Mouse (Mus musculus) midbrain, embryonic 14.5 days (tissue): ENCODE data around the gene Kcnc2. TPM values are rescaled to one million over a fixed set of nuclear protein-coding genes. Genes with fewer than 3 reads are reported as not detected.

Experiments
- ATAC-seq: fragments of 200-750 bp; cut with Nextera tagmentation; 2 replicates; pipeline ENCODE4 v1.8.0; 2017; ENCODE audit warnings: moderate number of reproducible peaks, moderate library complexity; ENCODE audit not compliant: low FRiP score, low TSS enrichment
- DNase-seq: peaks from one replicate; pipeline ENCODE4 v3.0.0-alpha.2; 2015
- H3K27ac ChIP-seq: fragments of 300-500 bp; sonication (generic); replicated peaks from 2 replicates; pipeline ENCODE4 v1.5.1; 2014; ENCODE audit warnings: mild to moderate bottlenecking, low read depth, low read length, moderate library complexity
- H3K27me3 ChIP-seq: fragments of 300-500 bp; sonication (generic); 2 replicates; pipeline ENCODE4 v1.6.1; 2014; ENCODE audit warnings: low read length, control low read depth, mixed read lengths; ENCODE audit not compliant: control insufficient read depth, insufficient read depth
- H3K36me3 ChIP-seq: fragments of 300-500 bp; sonication (generic); 2 replicates; pipeline ENCODE4 v1.6.1; 2014; ENCODE audit warnings: low read length, control low read depth; ENCODE audit not compliant: control insufficient read depth, insufficient read depth
- H3K4me1 ChIP-seq: fragments of 300-500 bp; sonication (generic); 2 replicates; pipeline ENCODE4 v1.6.1; 2014; ENCODE audit warnings: mild to moderate bottlenecking, antibody characterized with exemption, low read length, control low read depth; ENCODE audit not compliant: control insufficient read depth, insufficient read depth
- H3K4me2 ChIP-seq: fragments of 300-500 bp; sonication (generic); 2 replicates; pipeline ENCODE4 v1.6.1; 2014; ENCODE audit warnings: mild to moderate bottlenecking, low read length, moderate library complexity
- H3K4me3 ChIP-seq: fragments of 300-500 bp; sonication (generic); replicated peaks from 2 replicates; pipeline ENCODE4 v1.5.1; 2014; ENCODE audit warnings: low read depth, low read length
- H3K9ac ChIP-seq: fragments of 300-500 bp; sonication (generic); replicated peaks from 2 replicates; pipeline ENCODE4 v1.6.1; 2014; ENCODE audit warnings: mild to moderate bottlenecking, low read length, moderate library complexity
- H3K9me3 ChIP-seq: fragments of 300-500 bp; sonication (generic); 2 replicates; pipeline ENCODE4 v1.6.1; 2016; ENCODE audit warnings: low read length, control low read depth, mixed read lengths; ENCODE audit not compliant: control insufficient read depth
- WGBS: fragments of 180-500 bp; shearing (Covaris S2); extraction: QIAGEN DNeasy Blood & Tissue Kit; methylation state at CpG from one replicate; pipeline ENCODE4 v1.1.7; 2014; 5-methylcytosine and 5-hydroxymethylcytosine counted together
- polyA plus RNA-seq: library from polyadenylated mRNA; unstranded; fragments of >200 nt; fragmentation: Nextera tagmentation; extraction: Ambion mirVana; gene quantifications from 2 replicates; pipeline ENCODE4 v1.2.1, GENCODE M21; 2014

Kcnc2 gene
- polyA plus RNA-seq, 1 experiment from 2014 or later = 6.3 TPM

- H3K27ac ChIP-seq = no peak overlapping the region
- no peaks in the 10 kb centered on the region for H3K4me1 ChIP-seq
- 69% methylated on average over 5 of the region's 5 CpGs for WGBS
- no peaks in the 10 kb centered on the region for H3K27me3 ChIP-seq
- H3K4me3 ChIP-seq = no peak overlapping the region
- no peak overlapping the region for H3K9ac ChIP-seq
- ATAC-seq = no peak
- no peak for DNase-seq
- no peaks in the 10 kb centered on the region for H3K9me3 ChIP-seq
- no peak overlapping the region for H3K4me2 ChIP-seq
- no peaks in the 10 kb centered on the region for H3K36me3 ChIP-seq
Measured at GRCm38 (mm10) chr10:112360704-112361103, 89.8 kb downstream of the Kcnc2 start.

GRCm38 (mm10) chr10:112368369-112368768, 97.4 kb downstream of the Kcnc2 start:
- H3K4me1 ChIP-seq = no peaks in the 10 kb centered on the region
- DNase-seq = no peak
- H3K27me3 ChIP-seq = no peaks in the 10 kb centered on the region
- no peak overlapping the region for H3K27ac ChIP-seq
- H3K4me3 ChIP-seq = no peak overlapping the region
- H3K36me3 ChIP-seq = no peaks in the 10 kb centered on the region
- H3K9ac ChIP-seq = no peak overlapping the region
- H3K4me2 ChIP-seq = no peak overlapping the region
- 88% methylated on average over 3 of the region's 3 CpGs for WGBS
- H3K9me3 ChIP-seq = no peaks in the 10 kb centered on the region
- ATAC-seq = no peak

GRCm38 (mm10) chr10:112377163-112377562, 106.2 kb downstream of the Kcnc2 start:
- no peak for DNase-seq

GRCm38 (mm10) chr10:112378465-112378864, 107.5 kb downstream of the Kcnc2 start:
- Histone ChIP-seq H3K27ac (no peak overlapping the region), H3K4me2 (no peak overlapping the region), H3K9me3 (no peaks in the 10 kb centered on the region), H3K4me1 (no peaks in the 10 kb centered on the region), H3K27me3 (no peaks in the 10 kb centered on the region), H3K36me3 (no peaks in the 10 kb centered on the region), H3K9ac (no peak overlapping the region), H3K4me3 (no peak overlapping the region)
- ATAC-seq = no peak
- WGBS = 89% methylated on average over 6 of the region's 6 CpGs
- no peak for DNase-seq

More at GRCm38 (mm10) chr10:112377163-112377562, 106.2 kb downstream of the Kcnc2 start:
- Histone ChIP-seq H3K4me2 (no peak overlapping the region), H3K36me3 (no peaks in the 10 kb centered on the region), H3K27ac (no peak overlapping the region), H3K27me3 (no peaks in the 10 kb centered on the region), H3K4me3 (no peak overlapping the region), H3K9ac (no peak overlapping the region), H3K9me3 (no peaks in the 10 kb centered on the region), H3K4me1 (no peaks in the 10 kb centered on the region)
- ATAC-seq = no peak
- 78% methylated on average over 5 of the region's 5 CpGs for WGBS

- no peak overlapping the region for H3K27ac ChIP-seq
- H3K27me3 ChIP-seq = no peaks in the 10 kb centered on the region
- no peak overlapping the region for H3K4me2 ChIP-seq
- no peaks in the 10 kb centered on the region for H3K9me3 ChIP-seq
- ATAC-seq (no peak), DNase-seq (no peak)
- H3K9ac ChIP-seq = no peak overlapping the region
- H3K4me1 ChIP-seq = no peaks in the 10 kb centered on the region
- H3K4me3 ChIP-seq = no peak overlapping the region
- H3K36me3 ChIP-seq = no peaks in the 10 kb centered on the region
- 85% methylated on average over 6 of the region's 6 CpGs for WGBS
Measured at GRCm38 (mm10) chr10:112380590-112380989, 109.7 kb downstream of the Kcnc2 start.

- 0 out of 2 replicates have a peak, but pooled peaks cover 5% of the 10 kb centered on the region for H3K4me1 ChIP-seq
- H3K4me2 ChIP-seq = peak overlapping the region; percentile 3; the same call in 1 of the 2 replicates
- no peaks in the 10 kb centered on the region for H3K27me3 ChIP-seq
- no peak overlapping the region for H3K9ac ChIP-seq
- no peak overlapping the region for H3K4me3 ChIP-seq
- peak; percentile 71 for DNase-seq
- H3K9me3 ChIP-seq = no peaks in the 10 kb centered on the region
- H3K36me3 ChIP-seq = no peaks in the 10 kb centered on the region
- 25% methylated on average over 8 of the region's 8 CpGs for WGBS
- ATAC-seq = peak; percentile 87
- H3K27ac ChIP-seq = no peak overlapping the region
Measured at GRCm38 (mm10) chr10:112394399-112394970, 123.6 kb downstream of the Kcnc2 start.

- no peak overlapping the region for H3K4me3 ChIP-seq
- DNase-seq (no peak), ATAC-seq (no peak)
- H3K9ac ChIP-seq = no peak overlapping the region
- H3K4me2 ChIP-seq = no peak overlapping the region
- no peaks in the 10 kb centered on the region for H3K9me3 ChIP-seq
- peaks cover 10% of the 10 kb centered on the region; the same call in 1 of the 2 replicates for H3K4me1 ChIP-seq
- H3K27ac ChIP-seq = no peak overlapping the region
- 67% methylated on average over 2 of the region's 2 CpGs for WGBS
- H3K27me3 ChIP-seq = no peaks in the 10 kb centered on the region
- no peaks in the 10 kb centered on the region for H3K36me3 ChIP-seq
Measured at GRCm38 (mm10) chr10:112397194-112397593, 126.3 kb downstream of the Kcnc2 start.

GRCm38 (mm10) chr10:112400591-112401404, 129.9 kb downstream of the Kcnc2 start:
- DNase-seq = peak; percentile 41
- H3K27me3 ChIP-seq = no peaks in the 10 kb centered on the region
- no peak overlapping the region for H3K4me2 ChIP-seq
- H3K4me1 ChIP-seq = peaks cover 5% of the 10 kb centered on the region; the same call in 1 of the 2 replicates
- no peak overlapping the region for H3K9ac ChIP-seq
- H3K36me3 ChIP-seq = no peaks in the 10 kb centered on the region
- H3K27ac ChIP-seq = no peak overlapping the region
- ATAC-seq = no peak; the same call in 1 of the 2 replicates
- no peak overlapping the region for H3K4me3 ChIP-seq
- H3K9me3 ChIP-seq = no peaks in the 10 kb centered on the region
- WGBS = 55% methylated on average over 9 of the region's 9 CpGs

GRCm38 (mm10) chr10:112409525-112409924, 138.6 kb downstream of the Kcnc2 start:
- DNase-seq = no peak
- H3K27me3 ChIP-seq = no peaks in the 10 kb centered on the region
- H3K4me3 ChIP-seq = no peak overlapping the region
- H3K4me1 ChIP-seq = no peaks in the 10 kb centered on the region
- H3K36me3 ChIP-seq = no peaks in the 10 kb centered on the region
- no peaks in the 10 kb centered on the region for H3K9me3 ChIP-seq
- H3K4me2 ChIP-seq = no peak overlapping the region
- H3K27ac ChIP-seq = no peak overlapping the region
- ATAC-seq = no peak
- 71% methylated on average over 2 of the region's 2 CpGs for WGBS
- no peak overlapping the region for H3K9ac ChIP-seq
